Mouse (Mus musculus) right cerebral cortex, postnatal 36 days (tissue): ENCODE data around the gene Cdc27.
A peak's percentile ranks its signal among the peaks of the same experiment; 100 is the strongest.

Experiments used
- DNase-seq, 2 experiments: peaks; one replicate each; pipeline ENCODE4 v3.0.0; 2022; ENCODE audit warnings: low spot score in 2 of 2, mixed read lengths in 1 of 2

Gene Cdc27

DNA sequence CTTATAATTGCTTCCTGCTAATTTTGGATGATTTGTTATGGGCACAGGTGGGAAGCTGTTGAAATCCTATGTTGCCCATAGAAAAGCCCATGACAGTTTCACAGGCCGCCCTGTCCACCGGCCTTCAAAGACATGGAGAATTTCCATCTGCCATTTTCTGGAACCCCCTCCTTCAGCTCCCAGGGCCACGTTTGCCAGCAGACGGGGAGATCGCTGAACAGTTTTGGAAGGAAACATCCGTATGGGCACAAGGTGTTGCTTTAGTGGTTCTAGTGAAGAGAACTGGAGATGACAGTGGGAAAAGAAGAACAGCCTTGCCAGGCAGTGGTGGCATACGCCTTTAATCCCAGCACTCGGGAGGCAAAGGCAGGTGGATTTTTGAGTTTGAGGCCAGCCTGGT lies 68.4 kb downstream of the Cdc27 start:
- no peak for DNase-seq

GRCm38 (mm10) chr11:104479505-104479904 lies 70.9 kb downstream of the Cdc27 start:
- no peak for DNase-seq

GRCm38 (mm10) chr11:104469371-104469835 lies 81.0 kb downstream of the Cdc27 start:
- DNase-seq: peak; percentile 86

DNA sequence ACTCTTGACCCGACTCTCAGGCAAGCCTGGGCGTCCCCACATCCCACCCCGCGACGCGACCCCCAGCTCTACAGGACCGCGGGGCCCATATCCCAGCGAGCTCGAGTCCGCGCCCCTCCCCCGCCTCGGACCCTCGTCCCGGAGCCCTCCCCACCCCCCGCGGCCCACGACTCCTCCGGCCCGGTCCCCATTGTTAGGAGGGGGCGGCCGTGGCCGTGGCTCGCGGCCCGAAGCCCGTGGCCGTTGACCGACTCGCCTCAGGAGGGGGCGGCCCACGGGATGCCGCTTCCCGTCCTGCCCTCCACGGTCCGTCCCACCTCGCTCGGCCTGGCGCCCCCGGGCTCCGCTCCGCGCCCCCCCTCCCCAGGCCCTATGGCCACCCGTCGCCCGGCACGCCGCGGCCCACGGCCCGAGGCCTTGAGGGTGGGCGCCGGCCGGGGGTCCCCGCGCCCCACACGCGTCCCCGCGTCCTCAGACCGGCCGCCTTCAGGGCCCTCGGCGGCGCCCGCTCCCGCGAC lies 81.6 kb downstream of the Cdc27 start, which contains the start of gene Kansl1:
Gene Kansl1 (minus strand): TSS at position 111 of the 518 bp plus-strand sequence.
- no peak for DNase-seq

- DNase-seq: no peak
Measured at GRCm38 (mm10) chr11:104467698-104468097, 82.7 kb downstream of the Cdc27 start.

GRCm38 (mm10) chr11:104461551-104461950 lies 88.9 kb downstream of the Cdc27 start:
- peak in 1 of 2 experiments; percentile 20 for DNase-seq

- DNase-seq: no peak
Measured at GRCm38 (mm10) chr11:104459671-104460070, 90.7 kb downstream of the Cdc27 start.

DNA sequence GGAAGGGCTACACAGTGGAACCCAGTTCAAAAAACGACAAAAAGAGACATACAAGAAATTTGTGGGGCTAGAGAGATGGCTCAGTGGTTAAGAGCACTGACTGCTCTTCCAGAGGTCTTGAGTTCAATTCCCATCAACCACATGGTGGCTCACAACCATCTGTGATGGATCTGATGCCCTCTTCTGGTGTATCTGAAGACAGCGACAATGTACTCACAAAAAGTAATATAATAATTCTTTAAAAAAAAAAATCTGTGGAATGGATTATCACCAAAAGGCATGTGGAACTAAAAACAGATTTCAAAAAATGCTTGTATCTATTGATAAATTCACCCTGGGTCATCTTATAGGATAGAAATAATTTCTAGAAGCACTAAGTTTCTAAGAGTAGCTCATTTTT lies 91.9 kb downstream of the Cdc27 start:
- DNase-seq: no peak
